Mouse (Mus musculus): ENCODE data around the gene 4930470P17Rik. TPM values are rescaled to one million over a fixed set of nuclear protein-coding genes. Genes with fewer than 3 reads are reported as not detected.
A peak's percentile ranks its signal among the peaks of the same experiment; 100 is the strongest.

Gene 4930470P17Rik
- polyA plus RNA-seq, 1 experiment from 2014 or later: 0.36 TPM

DNA sequence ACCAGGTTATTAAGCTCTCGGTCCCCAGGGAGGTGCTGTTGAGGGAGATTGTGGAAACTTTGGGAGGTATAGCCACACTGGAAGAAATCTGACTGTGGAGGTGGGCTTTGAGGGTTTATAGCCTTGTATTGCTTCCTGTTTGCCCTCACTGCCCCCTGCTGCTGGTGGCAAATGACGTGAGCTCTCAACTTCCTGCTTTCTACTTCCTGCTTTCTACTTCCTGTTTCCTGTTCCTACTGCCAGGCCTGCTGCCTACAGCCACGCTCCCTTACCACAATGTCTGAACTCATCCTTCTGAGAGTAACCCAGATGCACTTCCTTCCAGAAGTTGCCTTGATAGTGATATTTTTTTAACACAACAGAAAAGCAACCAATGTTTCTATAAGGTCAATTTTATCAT, 24.3 kb downstream of the 4930470P17Rik start:
- Histone ChIP-seq H3K27ac (replicated peaks) (no peak overlapping the region), H3K4me3 (replicated peaks) (no peak overlapping the region), H3K4me1 (no peaks in the 10 kb centered on the region), H3K9ac (replicated peaks) (no peak overlapping the region), H3K36me3 (no peaks in the 10 kb centered on the region), H3K27me3 (replicated peaks) (no peaks in the 10 kb centered on the region), H3K9me3 (replicated peaks) (no peaks in the 10 kb centered on the region), H3K4me2 (no peak overlapping the region)
- no peak for ATAC-seq (ENCODE audit: low FRiP score)
- 86% methylated on average over 3 of the region's 3 CpGs for WGBS

GRCm38 (mm10) chr2:170576077-170576476, 25.7 kb downstream of the 4930470P17Rik start:
- Histone ChIP-seq H3K27ac (replicated peaks) (no peak overlapping the region), H3K27me3 (replicated peaks) (no peaks in the 10 kb centered on the region), H3K4me2 (no peak overlapping the region), H3K4me1 (no peaks in the 10 kb centered on the region), H3K36me3 (no peaks in the 10 kb centered on the region), H3K9me3 (replicated peaks) (no peaks in the 10 kb centered on the region), H3K9ac (replicated peaks) (no peak overlapping the region), H3K4me3 (replicated peaks) (no peak overlapping the region)
- ATAC-seq (ENCODE audit: low FRiP score): no peak
- WGBS: 78% methylated on average over 12 of the region's 12 CpGs

DNA sequence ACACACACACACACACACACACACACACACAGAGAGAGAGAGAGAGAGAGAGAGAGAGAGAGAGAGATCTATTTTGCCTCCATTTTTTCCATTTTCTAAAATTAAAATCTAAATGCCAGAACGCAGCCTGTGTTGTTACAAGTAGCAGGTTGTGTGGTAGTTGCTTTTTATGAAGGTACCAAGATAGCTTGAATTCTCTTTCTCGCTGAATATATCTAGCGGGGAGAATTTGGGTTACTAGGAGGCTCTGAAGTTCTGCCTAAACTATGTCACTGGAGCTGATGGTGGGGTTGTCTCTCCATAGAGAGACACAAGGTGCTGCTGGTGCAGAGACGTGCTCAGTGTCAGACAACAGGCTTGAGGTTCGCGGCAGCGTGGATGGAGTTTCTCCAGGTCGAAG, 36.8 kb downstream of the 4930470P17Rik start:
- Histone ChIP-seq H3K27ac (replicated peaks) (no peak overlapping the region), H3K4me3 (replicated peaks) (no peak overlapping the region), H3K4me1 (no peaks in the 10 kb centered on the region), H3K9ac (replicated peaks) (no peak overlapping the region), H3K36me3 (no peaks in the 10 kb centered on the region), H3K9me3 (replicated peaks) (no peaks in the 10 kb centered on the region), H3K4me2 (no peak overlapping the region), H3K27me3 (replicated peaks) (no peaks in the 10 kb centered on the region)
- 93% methylated on average over 8 of the region's 8 CpGs for WGBS
- ATAC-seq (ENCODE audit: low FRiP score): no peak

GRCm38 (mm10) chr2:170563956-170564855, 37.6 kb downstream of the 4930470P17Rik start:
- no peak overlapping the region for H3K9ac ChIP-seq (replicated peaks)
- no peaks in the 10 kb centered on the region for H3K27me3 ChIP-seq (replicated peaks)
- H3K27ac ChIP-seq (replicated peaks): no peak overlapping the region
- H3K4me3 ChIP-seq (replicated peaks): no peak overlapping the region
- no peaks in the 10 kb centered on the region for H3K4me1 ChIP-seq
- WGBS: 82% methylated on average over 15 of the region's 15 CpGs
- H3K36me3 ChIP-seq: no peaks in the 10 kb centered on the region
- ATAC-seq (ENCODE audit: low FRiP score): no peak
- H3K4me2 ChIP-seq: no peak overlapping the region
- H3K9me3 ChIP-seq (replicated peaks): no peaks in the 10 kb centered on the region

- peaks cover 22% of the 10 kb centered on the region for H3K4me1 ChIP-seq
- WGBS: 47% methylated on average over 7 of the region's 7 CpGs
- H3K36me3 ChIP-seq: no peaks in the 10 kb centered on the region
- no peak overlapping the region for H3K4me3 ChIP-seq (replicated peaks)
- ATAC-seq (ENCODE audit: low FRiP score): no peak
- H3K4me2 ChIP-seq: no peak overlapping the region
- H3K9me3 ChIP-seq (replicated peaks): no peaks in the 10 kb centered on the region
- no peak overlapping the region for H3K27ac ChIP-seq (replicated peaks)
- no peak overlapping the region for H3K9ac ChIP-seq (replicated peaks)
- no peaks in the 10 kb centered on the region for H3K27me3 ChIP-seq (replicated peaks)
These were observed 49.7 kb downstream of the 4930470P17Rik start for GRCm38 (mm10) chr2:170552088-170552487.

GRCm38 (mm10) chr2:170550240-170550639, 51.6 kb downstream of the 4930470P17Rik start:
- no peaks in the 10 kb centered on the region for H3K36me3 ChIP-seq
- H3K4me1 ChIP-seq: peaks cover 20% of the 10 kb centered on the region
- H3K27me3 ChIP-seq (replicated peaks): no peaks in the 10 kb centered on the region
- peak overlapping the region; percentile 3; the same call in 1 of the 2 replicates for H3K27ac ChIP-seq (replicated peaks)
- no peaks in the 10 kb centered on the region for H3K9me3 ChIP-seq (replicated peaks)
- H3K9ac ChIP-seq (replicated peaks): no peak overlapping the region
- no peak overlapping the region for H3K4me2 ChIP-seq
- 21% methylated on average over 5 of the region's 5 CpGs for WGBS
- H3K4me3 ChIP-seq (replicated peaks): no peak overlapping the region
- peak; percentile 51; the same call in 1 of the 2 replicates for ATAC-seq (ENCODE audit: low FRiP score)

DNA sequence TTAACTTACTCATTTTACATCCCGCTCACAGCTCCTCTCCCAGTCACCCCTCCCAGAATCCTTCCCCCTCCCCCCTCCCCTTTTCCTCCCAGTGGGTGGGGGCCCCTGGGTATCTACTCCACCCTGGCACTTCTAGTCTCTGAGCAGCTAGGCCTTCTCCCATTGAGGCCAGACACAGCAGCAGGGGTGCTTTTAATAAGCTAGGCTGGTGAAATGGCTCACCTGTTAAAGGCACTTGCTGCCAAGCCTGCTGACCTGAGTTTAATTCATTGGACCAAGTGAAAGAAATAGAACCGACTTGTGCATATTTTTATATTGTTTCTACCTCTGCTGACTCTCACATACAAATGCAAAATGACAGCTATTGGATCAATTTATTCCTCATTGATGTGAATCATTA, 52.7 kb downstream of the 4930470P17Rik start:
- no peaks in the 10 kb centered on the region for H3K27me3 ChIP-seq (replicated peaks)
- no peak overlapping the region for H3K9ac ChIP-seq (replicated peaks)
- no peaks in the 10 kb centered on the region for H3K36me3 ChIP-seq
- H3K4me3 ChIP-seq (replicated peaks): no peak overlapping the region
- H3K9me3 ChIP-seq (replicated peaks): no peaks in the 10 kb centered on the region
- no peak overlapping the region for H3K4me2 ChIP-seq
- WGBS: 82% methylated on average over 2 of the region's 2 CpGs
- H3K4me1 ChIP-seq: peaks cover 20% of the 10 kb centered on the region
- no peak for ATAC-seq (ENCODE audit: low FRiP score)
- no peak overlapping the region for H3K27ac ChIP-seq (replicated peaks)

DNA sequence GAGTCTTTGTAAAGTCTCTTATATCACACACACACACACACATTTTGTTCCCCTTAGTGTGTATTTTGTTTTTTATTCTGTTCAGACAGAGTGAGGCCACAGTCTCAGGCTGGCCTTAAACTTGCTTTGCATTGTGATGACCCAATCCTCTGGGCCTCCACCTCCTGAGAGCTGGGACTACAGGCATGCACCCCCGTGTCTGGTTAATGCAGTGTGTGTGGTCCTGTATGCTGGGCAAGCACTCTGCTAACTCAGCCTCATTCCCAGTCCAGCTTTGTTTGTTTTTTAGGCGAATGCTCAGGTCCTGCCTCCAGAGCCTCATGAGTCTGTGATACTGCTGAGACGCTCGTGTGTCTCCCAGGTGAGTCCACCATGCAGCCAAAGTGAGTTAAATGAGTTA, 53.8 kb downstream of the 4930470P17Rik start:
- Histone ChIP-seq H3K9me3 (replicated peaks) (no peaks in the 10 kb centered on the region), H3K4me3 (replicated peaks) (no peak overlapping the region), H3K27me3 (replicated peaks) (no peaks in the 10 kb centered on the region), H3K4me1 (peaks cover 20% of the 10 kb centered on the region), H3K9ac (replicated peaks) (no peak overlapping the region), H3K27ac (replicated peaks) (no peak overlapping the region), H3K4me2 (no peak overlapping the region), H3K36me3 (no peaks in the 10 kb centered on the region)
- 29% methylated on average over 4 of the region's 4 CpGs for WGBS
- no peak for ATAC-seq (ENCODE audit: low FRiP score)

GRCm38 (mm10) chr2:170547526-170547925, 54.3 kb downstream of the 4930470P17Rik start:
- no peaks in the 10 kb centered on the region for H3K27me3 ChIP-seq (replicated peaks)
- H3K27ac ChIP-seq (replicated peaks): no peak overlapping the region
- no peaks in the 10 kb centered on the region for H3K9me3 ChIP-seq (replicated peaks)
- no peak overlapping the region for H3K4me3 ChIP-seq (replicated peaks)
- H3K36me3 ChIP-seq: no peaks in the 10 kb centered on the region
- no peak overlapping the region for H3K9ac ChIP-seq (replicated peaks)
- peaks cover 20% of the 10 kb centered on the region for H3K4me1 ChIP-seq
- no peak for ATAC-seq (ENCODE audit: low FRiP score)
- 15% methylated on average over 6 of the region's 6 CpGs for WGBS
- no peak overlapping the region for H3K4me2 ChIP-seq

DNA sequence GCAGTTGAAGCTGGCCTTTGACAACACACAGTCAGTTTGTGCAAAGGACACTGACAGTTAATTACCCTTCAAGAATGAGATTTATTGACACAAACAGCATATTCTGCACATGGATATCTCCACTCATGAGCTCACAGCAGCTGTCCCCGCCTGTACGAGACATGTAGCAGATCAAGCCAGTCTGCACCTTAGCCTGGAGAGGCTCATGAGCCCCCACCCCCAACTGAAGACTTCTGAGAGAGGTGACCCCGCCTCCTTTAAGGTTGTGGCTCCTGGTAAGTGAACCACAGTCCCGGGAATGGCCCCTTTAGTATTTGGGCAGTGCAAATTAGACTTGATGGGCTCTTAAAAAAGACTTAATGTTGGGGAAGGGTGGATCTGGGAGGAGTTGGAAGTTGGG, 56.1 kb downstream of the 4930470P17Rik start:
- Histone ChIP-seq H3K27ac (replicated peaks) (no peak overlapping the region), H3K4me2 (no peak overlapping the region), H3K4me1 (peaks cover 16% of the 10 kb centered on the region), H3K27me3 (replicated peaks) (no peaks in the 10 kb centered on the region), H3K9me3 (replicated peaks) (no peaks in the 10 kb centered on the region), H3K4me3 (replicated peaks) (no peak overlapping the region), H3K36me3 (no peaks in the 10 kb centered on the region), H3K9ac (replicated peaks) (no peak overlapping the region)
- no peak for ATAC-seq (ENCODE audit: low FRiP score)
- 45% methylated on average over 4 of the region's 4 CpGs for WGBS

GRCm38 (mm10) chr2:170544950-170545349, 56.9 kb downstream of the 4930470P17Rik start:
- no peak overlapping the region for H3K4me2 ChIP-seq
- H3K4me3 ChIP-seq (replicated peaks): no peak overlapping the region
- H3K9me3 ChIP-seq (replicated peaks): no peaks in the 10 kb centered on the region
- H3K4me1 ChIP-seq: peaks cover 10% of the 10 kb centered on the region
- H3K27ac ChIP-seq (replicated peaks): no peak overlapping the region
- no peak overlapping the region for H3K9ac ChIP-seq (replicated peaks)
- 85% methylated on average over 7 of the region's 7 CpGs for WGBS
- no peak for ATAC-seq (ENCODE audit: low FRiP score)
- H3K36me3 ChIP-seq: no peaks in the 10 kb centered on the region
- H3K27me3 ChIP-seq (replicated peaks): no peaks in the 10 kb centered on the region

GRCm38 (mm10) chr2:170544159-170544558, 57.7 kb downstream of the 4930470P17Rik start:
- Histone ChIP-seq H3K4me1 (peaks cover 10% of the 10 kb centered on the region), H3K27me3 (replicated peaks) (no peaks in the 10 kb centered on the region), H3K4me3 (replicated peaks) (no peak overlapping the region), H3K36me3 (no peaks in the 10 kb centered on the region), H3K9me3 (replicated peaks) (no peaks in the 10 kb centered on the region), H3K27ac (replicated peaks) (no peak overlapping the region), H3K9ac (replicated peaks) (no peak overlapping the region), H3K4me2 (no peak overlapping the region)
- no peak for ATAC-seq (ENCODE audit: low FRiP score)
- WGBS: 63% methylated on average over 3 of the region's 3 CpGs

Measured in neural tube, embryonic 15.5 days (tissue).